Mouse (Mus musculus) neural tube, embryonic 15.5 days (tissue): Measurements from ENCODE around the gene Spint3. TPM values are rescaled to one million over a fixed set of nuclear protein-coding genes. Genes with fewer than 3 reads are reported as not detected.
A peak's percentile ranks its signal among the peaks of the same experiment; 100 is the strongest.

Experiments used
- ATAC-seq: fragments of 200-750 bp; cut with Nextera tagmentation; 2 replicates; pipeline ENCODE4 v1.8.0; 2017; ENCODE audit warnings: mild to moderate bottlenecking, moderate TSS enrichment, moderate library complexity; ENCODE audit not compliant: low FRiP score
- H3K27ac ChIP-seq: fragments of 300-500 bp; sonication (generic); replicated peaks from 2 replicates; pipeline ENCODE4 v1.5.1; 2015; ENCODE audit warnings: mild to moderate bottlenecking, inconsistent platforms
- H3K27me3 ChIP-seq: fragments of 300-500 bp; sonication (generic); replicated peaks from 2 replicates; pipeline ENCODE4 v1.6.1; 2015; ENCODE audit warnings: inconsistent platforms
- H3K36me3 ChIP-seq: fragments of 300-500 bp; sonication (generic); 2 replicates; pipeline ENCODE4 v1.6.1; 2015; ENCODE audit warnings: inconsistent platforms
- H3K4me1 ChIP-seq: fragments of 300-500 bp; sonication (generic); 2 replicates; pipeline ENCODE4 v1.6.1; 2015; ENCODE audit warnings: inconsistent platforms
- H3K4me2 ChIP-seq: fragments of 300-500 bp; sonication (generic); 2 replicates; pipeline ENCODE4 v1.6.1; 2015; ENCODE audit warnings: inconsistent platforms, mild to moderate bottlenecking, moderate library complexity
- H3K4me3 ChIP-seq: fragments of 300-500 bp; sonication (generic); replicated peaks from 2 replicates; pipeline ENCODE4 v1.5.1; 2015; ENCODE audit warnings: mild to moderate bottlenecking, inconsistent platforms
- H3K9ac ChIP-seq: fragments of 300-500 bp; sonication (generic); replicated peaks from 2 replicates; pipeline ENCODE4 v1.6.1; 2015; ENCODE audit warnings: mild to moderate bottlenecking, inconsistent platforms
- H3K9me3 ChIP-seq: fragments of 300-500 bp; sonication (generic); replicated peaks from 2 replicates; pipeline ENCODE4 v1.6.1; 2016; ENCODE audit warnings: inconsistent platforms
- WGBS: fragments of 180-500 bp; shearing (Covaris S2); methylation state at CpG from one replicate; pipeline ENCODE4 v1.1.7; 2015; ENCODE audit warnings: mixed read lengths; 5-methylcytosine and 5-hydroxymethylcytosine counted together
- polyA plus RNA-seq: library from polyadenylated mRNA; unstranded; fragments of >200 nt; fragmentation: Nextera tagmentation; extraction: Ambion mirVana; gene quantifications from 2 replicates; pipeline ENCODE4 v1.2.1, GENCODE M21; 2015

The Spint3 gene
- polyA plus RNA-seq, 1 experiment from 2014 or later: not detected

- Histone ChIP-seq H3K36me3 (no peaks in the 10 kb centered on the region), H3K27ac (no peak overlapping the region), H3K4me1 (no peaks in the 10 kb centered on the region), H3K9ac (no peak overlapping the region), H3K4me2 (no peak overlapping the region), H3K9me3 (no peaks in the 10 kb centered on the region), H3K27me3 (no peaks in the 10 kb centered on the region), H3K4me3 (no peak overlapping the region)
- no peak for ATAC-seq
- 52% methylated on average over 4 of the region's 4 CpGs for WGBS
These were observed 23.9 kb downstream of the Spint3 start for GRCm38 (mm10) chr2:164549338-164549737.

- Histone ChIP-seq H3K9me3 (no peaks in the 10 kb centered on the region), H3K36me3 (no peaks in the 10 kb centered on the region), H3K4me1 (no peaks in the 10 kb centered on the region), H3K4me3 (no peak overlapping the region), H3K9ac (no peak overlapping the region), H3K27ac (no peak overlapping the region), H3K27me3 (no peaks in the 10 kb centered on the region), H3K4me2 (no peak overlapping the region)
- no peak for ATAC-seq
- WGBS: 54% methylated on average over 5 of the region's 5 CpGs
These were observed 28.7 kb downstream of the Spint3 start for GRCm38 (mm10) chr2:164544454-164545097.

GRCm38 (mm10) chr2:164543745-164544144 lies 29.5 kb downstream of the Spint3 start:
- H3K4me2 ChIP-seq: no peak overlapping the region
- H3K4me3 ChIP-seq: no peak overlapping the region
- no peak for ATAC-seq
- no peaks in the 10 kb centered on the region for H3K9me3 ChIP-seq
- H3K27me3 ChIP-seq: no peaks in the 10 kb centered on the region
- no peaks in the 10 kb centered on the region for H3K4me1 ChIP-seq
- no peak overlapping the region for H3K27ac ChIP-seq
- H3K9ac ChIP-seq: no peak overlapping the region
- 75% methylated on average over 2 of the region's 2 CpGs for WGBS
- H3K36me3 ChIP-seq: no peaks in the 10 kb centered on the region

- Histone ChIP-seq H3K36me3 (no peaks in the 10 kb centered on the region), H3K27me3 (no peaks in the 10 kb centered on the region), H3K9me3 (no peaks in the 10 kb centered on the region), H3K4me1 (no peaks in the 10 kb centered on the region), H3K9ac (no peak overlapping the region), H3K4me3 (no peak overlapping the region), H3K4me2 (no peak overlapping the region), H3K27ac (no peak overlapping the region)
- 90% methylated on average over 7 of the region's 7 CpGs for WGBS
- no peak for ATAC-seq
These were observed 30.7 kb downstream of the Spint3 start for GRCm38 (mm10) chr2:164542598-164542997.

- Histone ChIP-seq H3K36me3 (no peaks in the 10 kb centered on the region), H3K9me3 (no peaks in the 10 kb centered on the region), H3K4me1 (no peaks in the 10 kb centered on the region), H3K4me2 (no peak overlapping the region), H3K27ac (no peak overlapping the region), H3K4me3 (no peak overlapping the region), H3K9ac (no peak overlapping the region), H3K27me3 (no peaks in the 10 kb centered on the region)
- no peak for ATAC-seq
- 86% methylated on average over 5 of the region's 5 CpGs for WGBS
These were observed 31.1 kb downstream of the Spint3 start for GRCm38 (mm10) chr2:164542132-164542531.

- H3K9ac ChIP-seq: no peak overlapping the region
- 49% methylated on average over 8 of the region's 8 CpGs for WGBS
- H3K27ac ChIP-seq: no peak overlapping the region
- no peaks in the 10 kb centered on the region for H3K27me3 ChIP-seq
- H3K4me1 ChIP-seq: no peaks in the 10 kb centered on the region
- H3K4me2 ChIP-seq: no peak overlapping the region
- no peak for ATAC-seq
- no peaks in the 10 kb centered on the region for H3K36me3 ChIP-seq
- no peaks in the 10 kb centered on the region for H3K9me3 ChIP-seq
- H3K4me3 ChIP-seq: no peak overlapping the region
These were observed 32.4 kb downstream of the Spint3 start for GRCm38 (mm10) chr2:164540652-164541427.

- no peak overlapping the region for H3K4me2 ChIP-seq
- 0 out of 2 replicates have a peak, but pooled peaks cover 1% of the 10 kb centered on the region for H3K27me3 ChIP-seq
- WGBS: 78% methylated on average over 4 of the region's 4 CpGs
- no peaks in the 10 kb centered on the region for H3K4me1 ChIP-seq
- no peaks in the 10 kb centered on the region for H3K36me3 ChIP-seq
- H3K27ac ChIP-seq: no peak overlapping the region
- H3K4me3 ChIP-seq: no peak overlapping the region
- ATAC-seq: no peak
- no peaks in the 10 kb centered on the region for H3K9me3 ChIP-seq
- no peak overlapping the region for H3K9ac ChIP-seq
These were observed 36.3 kb downstream of the Spint3 start for GRCm38 (mm10) chr2:164537003-164537402.

- Histone ChIP-seq H3K27ac (no peak overlapping the region), H3K4me1 (no peaks in the 10 kb centered on the region), H3K4me3 (no peak overlapping the region), H3K9me3 (no peaks in the 10 kb centered on the region), H3K36me3 (no peaks in the 10 kb centered on the region), H3K4me2 (no peak overlapping the region), H3K9ac (no peak overlapping the region), H3K27me3 (0 out of 2 replicates have a peak, but pooled peaks cover 3% of the 10 kb centered on the region)
- 67% methylated on average over 10 of the region's 10 CpGs for WGBS
- no peak for ATAC-seq
These were observed 38.9 kb downstream of the Spint3 start for GRCm38 (mm10) chr2:164534315-164534714.

- Histone ChIP-seq H3K27me3 (0 out of 2 replicates have a peak, but pooled peaks cover 3% of the 10 kb centered on the region), H3K4me2 (no peak overlapping the region), H3K4me3 (no peak overlapping the region), H3K9me3 (no peaks in the 10 kb centered on the region; the same call in 1 of the 2 replicates), H3K4me1 (no peaks in the 10 kb centered on the region), H3K36me3 (no peaks in the 10 kb centered on the region), H3K9ac (no peak overlapping the region), H3K27ac (no peak overlapping the region)
- no peak for ATAC-seq
- 2% methylated on average over 3 of the region's 3 CpGs for WGBS
These were observed 42.1 kb downstream of the Spint3 start for GRCm38 (mm10) chr2:164531169-164531568.

- Histone ChIP-seq H3K4me2 (no peak overlapping the region), H3K9ac (no peak overlapping the region), H3K27me3 (0 out of 2 replicates have a peak, but pooled peaks cover 3% of the 10 kb centered on the region), H3K27ac (no peak overlapping the region), H3K9me3 (no peaks in the 10 kb centered on the region; the same call in 1 of the 2 replicates), H3K4me1 (no peaks in the 10 kb centered on the region), H3K4me3 (no peak overlapping the region), H3K36me3 (no peaks in the 10 kb centered on the region)
- ATAC-seq: no peak
- 75% methylated on average over 5 of the region's 5 CpGs for WGBS
These were observed 44.7 kb downstream of the Spint3 start for GRCm38 (mm10) chr2:164528557-164528956.

- no peaks in the 10 kb centered on the region for H3K36me3 ChIP-seq
- no peak overlapping the region for H3K27ac ChIP-seq
- ATAC-seq: no peak
- WGBS: 83% methylated on average over 10 of the region's 10 CpGs
- no peak overlapping the region for H3K4me3 ChIP-seq
- H3K27me3 ChIP-seq: no peaks in the 10 kb centered on the region
- no peak overlapping the region for H3K4me2 ChIP-seq
- no peak overlapping the region for H3K9ac ChIP-seq
- 0 out of 2 replicates have a peak, but pooled peaks cover 4% of the 10 kb centered on the region for H3K4me1 ChIP-seq
- H3K9me3 ChIP-seq: no peaks in the 10 kb centered on the region; the same call in 1 of the 2 replicates
These were observed 49.9 kb downstream of the Spint3 start for GRCm38 (mm10) chr2:164523301-164523773.

GRCm38 (mm10) chr2:164522280-164522679 lies 51.0 kb downstream of the Spint3 start:
- 45% methylated on average over 8 of the region's 8 CpGs for WGBS
- H3K9me3 ChIP-seq: no peaks in the 10 kb centered on the region; the same call in 1 of the 2 replicates
- ATAC-seq: no peak

More at GRCm38 (mm10) chr2:164522280-164522679, 51.0 kb downstream of the Spint3 start:
- H3K27ac ChIP-seq: no peak overlapping the region
- peak overlapping the region; percentile 21 for H3K4me2 ChIP-seq
- no peak overlapping the region for H3K9ac ChIP-seq
- H3K36me3 ChIP-seq: no peaks in the 10 kb centered on the region
- no peaks in the 10 kb centered on the region for H3K27me3 ChIP-seq
- no peak overlapping the region for H3K4me3 ChIP-seq
- H3K4me1 ChIP-seq: 0 out of 2 replicates have a peak, but pooled peaks cover 4% of the 10 kb centered on the region
